Mouse (Mus musculus) gastrocnemius, postnatal 36 days (tissue): ENCODE results near the gene Dusp10. TPM values are rescaled to one million over a fixed set of nuclear protein-coding genes. Genes with fewer than 3 reads are reported as not detected.

Experiments used
- DNase-seq, 2 experiments: peaks; one replicate each; pipeline ENCODE4 v3.0.0; 2022
- intact Hi-C: fragments of 180-260 bp; cut with DNase I; formaldehyde crosslinking; loops from one replicate; pipeline ENCODE4 v1.15.1; 2025
- total RNA-seq, 2 experiments: library from RNA; stranded (reverse); gene quantifications; 2 replicates each; pipeline ENCODE4 v1.2.3; 2021

The Dusp10 gene
- total RNA-seq, 2 experiments from 2014 or later: 27.3 to 47.1 TPM

GRCm38 (mm10) chr1:184051824-184052223, 38.7 kb downstream of the Dusp10 start:
- peak; percentile 55 to 63 for DNase-seq

GRCm38 (mm10) chr1:184052331-184052730, 39.2 kb downstream of the Dusp10 start:
- DNase-seq: no peak
- intact Hi-C loops: no loop called here

More at GRCm38 (mm10) chr1:184051824-184052223, 38.7 kb downstream of the Dusp10 start:
- intact Hi-C loops: no loop called here

GRCm38 (mm10) chr1:184053141-184053540, 40.0 kb downstream of the Dusp10 start:
- intact Hi-C loops: no loop called here
- no peak for DNase-seq

- intact Hi-C loops: no loop called here
- no peak for DNase-seq
These were observed 40.6 kb downstream of the Dusp10 start for GRCm38 (mm10) chr1:184053711-184054110.

GRCm38 (mm10) chr1:184054176-184054575, 41.1 kb downstream of the Dusp10 start:
- intact Hi-C loops: no loop called here
- DNase-seq: no peak

GRCm38 (mm10) chr1:184058206-184058605, 45.1 kb downstream of the Dusp10 start:
- intact Hi-C loops: no loop called here
- DNase-seq: no peak

- intact Hi-C loops: no loop called here
- DNase-seq: no peak
These were observed 46.7 kb downstream of the Dusp10 start for GRCm38 (mm10) chr1:184059814-184060213.

GRCm38 (mm10) chr1:184060381-184060780, 47.3 kb downstream of the Dusp10 start:
- no peak for DNase-seq
- intact Hi-C loops: no loop called here

- intact Hi-C loops: no loop called here
- DNase-seq: no peak
These were observed 48.0 kb downstream of the Dusp10 start for GRCm38 (mm10) chr1:184060828-184061734.

GRCm38 (mm10) chr1:184061901-184062300, 48.8 kb downstream of the Dusp10 start:
- no peak for DNase-seq
- intact Hi-C loops: no loop called here

GRCm38 (mm10) chr1:184064306-184064705, 51.2 kb downstream of the Dusp10 start:
- DNase-seq: no peak
- intact Hi-C loops: no loop called here

- intact Hi-C loops: no loop called here
- DNase-seq: no peak
These were observed 52.7 kb downstream of the Dusp10 start for GRCm38 (mm10) chr1:184065589-184066361.

GRCm38 (mm10) chr1:184066460-184067287, 53.6 kb downstream of the Dusp10 start:
- no peak for DNase-seq
- intact Hi-C loops: no loop called here

- intact Hi-C loops: no loop called here
- DNase-seq: no peak
These were observed 54.8 kb downstream of the Dusp10 start for GRCm38 (mm10) chr1:184067704-184068558.

- DNase-seq: no peak
- intact Hi-C loops: no loop called here
These were observed 55.9 kb downstream of the Dusp10 start for GRCm38 (mm10) chr1:184068971-184069370.

- DNase-seq: no peak
- intact Hi-C loops: no loop called here
These were observed 63.0 kb downstream of the Dusp10 start for GRCm38 (mm10) chr1:184076065-184076464.

- DNase-seq: no peak
These were observed 63.7 kb downstream of the Dusp10 start for GRCm38 (mm10) chr1:184076756-184077155.

GRCm38 (mm10) chr1:184079304-184079703, 66.2 kb downstream of the Dusp10 start:
- intact Hi-C loops: no loop called here

More at GRCm38 (mm10) chr1:184076756-184077155, 63.7 kb downstream of the Dusp10 start:
- intact Hi-C loops: no loop called here

GRCm38 (mm10) chr1:184082661-184083060, 69.6 kb downstream of the Dusp10 start:
- DNase-seq: no peak
- intact Hi-C loops: loop anchor here (10.0 kb wide), 1 partner anchor 152 kb away; no protein-coding TSS in a partner anchor

More at GRCm38 (mm10) chr1:184079304-184079703, 66.2 kb downstream of the Dusp10 start:
- no peak for DNase-seq
